Mouse (Mus musculus): Measurements from ENCODE around the gene Med17.

The Med17 gene

DNA sequence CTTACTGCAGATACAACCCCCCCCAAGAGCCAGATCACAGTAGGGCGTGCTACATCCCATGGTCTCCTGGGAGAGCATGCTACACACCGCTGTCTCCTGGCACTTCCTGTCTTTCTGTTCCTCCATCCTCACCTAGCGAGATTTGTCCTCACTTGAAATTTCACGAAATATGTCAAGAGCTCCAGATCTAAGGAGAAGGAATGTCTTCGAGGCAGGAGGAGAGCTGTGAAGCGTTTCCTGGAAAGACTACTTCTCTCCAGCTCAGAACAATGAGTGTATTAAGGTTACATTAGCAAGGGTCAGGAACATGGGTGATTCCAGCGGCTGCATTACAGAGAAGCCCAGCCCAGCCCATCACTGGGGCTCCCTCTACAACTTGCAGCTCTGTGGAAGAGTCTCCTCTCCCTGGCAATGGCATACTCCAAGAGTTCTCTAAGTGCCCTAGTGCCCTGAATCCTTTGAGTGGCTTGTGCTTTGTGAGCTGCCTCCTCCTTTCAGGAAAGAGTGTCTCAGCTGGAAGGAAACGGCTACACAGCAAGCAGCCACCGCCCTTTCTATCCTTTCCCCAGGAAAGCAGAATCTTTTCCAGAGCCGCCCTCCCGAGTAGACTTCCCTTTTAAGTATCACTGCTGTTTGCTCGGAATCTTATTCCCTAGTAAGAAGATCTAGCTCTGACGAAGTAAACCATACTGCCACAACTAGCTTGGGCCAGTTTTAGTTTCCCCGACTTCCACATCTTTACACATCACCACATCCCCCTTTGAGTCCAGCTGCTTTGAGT, 42.0 kb downstream of the Med17 start:
- no peak for DNase-seq (ENCODE audit: low spot score)

GRCm38 (mm10) chr9:15235986-15236385, 43.7 kb downstream of the Med17 start:
- no peak for DNase-seq (ENCODE audit: low spot score)

GRCm38 (mm10) chr9:15233604-15234003, 46.1 kb downstream of the Med17 start:
- DNase-seq (ENCODE audit: low spot score) = no peak

DNA sequence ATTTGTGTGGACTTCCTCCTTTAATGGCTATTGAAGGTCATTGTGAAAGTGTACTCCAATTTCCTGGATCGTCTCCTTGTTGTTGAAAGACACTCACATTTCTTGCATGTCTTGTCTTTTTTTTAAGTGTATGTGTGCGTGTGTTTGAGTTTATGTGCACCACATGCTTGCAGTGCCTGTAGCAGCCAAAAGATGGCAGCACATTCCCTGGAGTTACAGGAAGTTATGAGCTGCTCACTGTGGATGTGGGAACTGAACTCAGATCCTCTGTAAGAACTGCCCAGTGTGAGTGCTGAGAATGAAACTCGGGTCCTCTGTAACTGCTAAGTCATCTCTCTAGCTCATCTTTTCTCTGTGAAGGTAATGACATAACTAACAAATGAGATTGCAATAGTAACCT, 47.3 kb downstream of the Med17 start:
- DNase-seq (ENCODE audit: low spot score) = no peak

GRCm38 (mm10) chr9:15224912-15225311, 54.8 kb downstream of the Med17 start:
- DNase-seq (ENCODE audit: low spot score) = no peak

GRCm38 (mm10) chr9:15213695-15214094, 66.0 kb downstream of the Med17 start:
- DNase-seq (ENCODE audit: low spot score) = no peak

GRCm38 (mm10) chr9:15211876-15212275, 67.9 kb downstream of the Med17 start:
- peak; percentile 31 for DNase-seq (ENCODE audit: low spot score)

Data from adipocyte (in vitro differentiated cells).